Mouse (Mus musculus) CH12.LX (cell line): Measurements from ENCODE around the gene E330009J07Rik.

Experiments used
- CTCF ChIP-seq, 2 experiments: IDR thresholded peaks in 1 of 2; conservative IDR thresholded peaks in 1 of 2; 2 replicates each; pipeline ENCODE4 v1.5.1; 2011 to 2012; ENCODE audit warnings: low read depth in 2 of 2, low read length in 2 of 2, improper control_type of control experiment in 1 of 2, inconsistent platforms in 1 of 2, mild to moderate bottlenecking in 1 of 2, moderate library complexity in 1 of 2
- EP300 ChIP-seq: IDR thresholded peaks from 2 replicates; pipeline ENCODE4 v1.6.1; 2011; ENCODE audit warnings: low read length, improper control_type of control experiment
- IRF4 ChIP-seq: IDR thresholded peaks from 2 replicates; pipeline ENCODE4 v1.6.1; 2014; ENCODE audit warnings: low read depth, mild to moderate bottlenecking, inconsistent platforms, low read length, improper control_type of control experiment
- JUN ChIP-seq: IDR thresholded peaks from 2 replicates; pipeline ENCODE4 v1.6.1; 2011; ENCODE audit warnings: low read depth, mild to moderate bottlenecking, low read length, improper control_type of control experiment, moderate library complexity; ENCODE audit not compliant: insufficient read depth
- JUND ChIP-seq: conservative IDR thresholded peaks from 2 replicates; pipeline ENCODE4 v1.6.1; 2011; ENCODE audit warnings: low read depth, low read length, improper control_type of control experiment
- NRF1 ChIP-seq: IDR thresholded peaks from 2 replicates; pipeline ENCODE4 v1.6.1; 2014; ENCODE audit warnings: low read depth, mild to moderate bottlenecking, inconsistent platforms, low read length, improper control_type of control experiment, moderate library complexity
- POLR2A ChIP-seq: IDR thresholded peaks from 2 replicates; pipeline ENCODE4 v1.6.1; 2011; ENCODE audit warnings: low read depth, mild to moderate bottlenecking, improper control_type of control experiment, low read length
- POLR2AphosphoS2 ChIP-seq: IDR thresholded peaks from 2 replicates; pipeline ENCODE4 v1.6.1; 2011; ENCODE audit warnings: low read depth, low read length, improper control_type of control experiment
- RAD21 ChIP-seq: IDR thresholded peaks from 2 replicates; pipeline ENCODE4 v1.6.1; 2011; ENCODE audit warnings: low read depth, mild to moderate bottlenecking, low read length, improper control_type of control experiment, moderate library complexity
- TBP ChIP-seq: conservative IDR thresholded peaks from 2 replicates; pipeline ENCODE4 v1.6.1; 2011; ENCODE audit warnings: low read depth, low read length, improper control_type of control experiment
- ZNF384 ChIP-seq: IDR thresholded peaks from 2 replicates; pipeline ENCODE4 v1.6.1; 2012; ENCODE audit warnings: low read depth, low read length, improper control_type of control experiment, inconsistent platforms

DNA sequence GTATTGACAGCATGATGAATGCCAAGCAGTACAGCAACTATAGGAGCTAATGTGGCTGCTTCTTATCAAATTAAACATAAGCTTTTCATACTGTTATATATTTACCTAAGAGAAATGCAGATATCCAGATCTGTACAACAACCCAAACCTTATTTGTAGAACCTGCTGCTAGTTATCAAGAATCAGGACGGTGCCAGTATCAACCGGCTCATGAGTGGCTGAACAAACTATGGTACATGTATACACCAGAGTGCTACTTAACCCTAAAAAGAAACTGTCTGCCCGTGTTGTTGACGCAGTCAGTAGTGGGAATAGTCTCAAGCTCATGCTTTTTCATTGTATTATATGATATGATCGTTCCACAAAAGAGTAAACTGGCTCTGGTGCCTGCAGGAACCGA lies 64.9 kb downstream of the E330009J07Rik start:
- TF ChIP-seq TBP (no peak), CTCF (conservative IDR thresholded peaks at IDR 0.05 in 1 of 2, IDR thresholded peaks at IDR 0.05 in 1 of 2; ENCODE audit: low read depth in 2 of 2, low read length in 2 of 2) (no peak), JUND (no peak), EP300 (no peak), POLR2A (no peak), JUN (no peak), ZNF384 (no peak), POLR2AphosphoS2 (no peak), NRF1 (no peak), IRF4 (no peak), RAD21 (no peak)
